Mouse (Mus musculus): ENCODE measurements around the gene Itga6. TPM values are rescaled to one million over a fixed set of nuclear protein-coding genes. Genes with fewer than 3 reads are reported as not detected.
A peak's percentile ranks its signal among the peaks of the same experiment; 100 is the strongest.

Itga6 gene
- polyA plus RNA-seq, 1 experiment from 2014 or later: 59.5 TPM

DNA sequence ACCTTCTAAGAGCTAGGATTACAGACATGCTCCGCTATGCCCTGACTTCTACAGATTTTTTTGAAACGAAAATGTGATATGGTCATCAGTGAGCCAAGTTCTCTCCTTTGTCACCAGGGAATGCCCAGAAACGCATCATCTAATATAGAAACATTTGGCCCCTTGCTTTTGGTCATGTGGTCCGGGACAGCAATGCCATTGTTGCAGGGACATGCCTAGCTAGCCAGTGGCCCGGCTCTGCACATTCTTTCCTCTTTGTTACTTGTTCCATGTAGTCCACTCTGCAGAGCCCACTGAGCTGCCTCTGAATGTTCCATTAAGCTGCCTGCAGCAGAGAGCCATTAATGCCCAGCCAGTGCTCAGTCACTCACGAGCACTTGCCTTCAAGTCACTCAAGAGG, 34.6 kb downstream of the Itga6 start:
- no peak overlapping the region for H3K27ac ChIP-seq (ENCODE audit: low read depth, low read length)
- 61% methylated on average over 6 of the region's 6 CpGs for WGBS
- no peak overlapping the region for H3K4me2 ChIP-seq (ENCODE audit: low read depth, low read length, severe bottlenecking)
- no peaks in the 10 kb centered on the region; the same call in 1 of the 2 replicates for H3K4me1 ChIP-seq (replicated peaks; ENCODE audit: control insufficient read depth, insufficient read depth, low read length)
- no peak overlapping the region for H3K9ac ChIP-seq (ENCODE audit: low read length)
- H3K27me3 ChIP-seq (ENCODE audit: control insufficient read depth, insufficient read depth, low read length): no peaks in the 10 kb centered on the region
- no peaks in the 10 kb centered on the region for H3K36me3 ChIP-seq (ENCODE audit: control insufficient read depth, insufficient read depth, low read length)
- no peaks in the 10 kb centered on the region for H3K9me3 ChIP-seq (ENCODE audit: control insufficient read depth, low read length)
- ATAC-seq (replicated peaks; ENCODE audit: low FRiP score) (no peak), DNase-seq (ENCODE audit: low spot score) (no peak)
- H3K4me3 ChIP-seq (ENCODE audit: low read depth, low read length): no peak overlapping the region

DNA sequence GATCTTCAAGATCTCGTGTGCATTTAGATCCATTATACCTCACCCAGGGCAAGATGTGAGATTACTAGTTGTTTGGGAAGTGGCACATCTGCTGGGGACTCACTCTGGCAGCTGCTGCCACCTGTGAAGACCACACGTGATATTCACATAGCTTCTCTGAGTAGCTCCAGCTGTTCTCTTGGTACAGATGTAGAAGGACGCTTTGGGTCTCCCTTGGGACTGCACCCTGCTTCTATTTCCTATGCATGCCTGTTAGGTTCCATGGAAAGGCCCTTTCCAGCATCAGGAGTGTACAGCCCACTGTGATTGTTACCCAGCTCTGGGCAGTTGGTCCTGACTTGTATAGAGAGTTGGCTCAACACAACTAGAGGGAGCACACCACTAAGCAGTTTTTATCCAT, 39.8 kb downstream of the Itga6 start:
- Histone ChIP-seq H3K36me3 (ENCODE audit: control insufficient read depth, insufficient read depth, low read length) (no peaks in the 10 kb centered on the region), H3K4me3 (ENCODE audit: low read depth, low read length) (no peak overlapping the region), H3K27me3 (ENCODE audit: control insufficient read depth, insufficient read depth, low read length) (no peaks in the 10 kb centered on the region), H3K4me1 (replicated peaks; ENCODE audit: control insufficient read depth, insufficient read depth, low read length) (peaks cover 7% of the 10 kb centered on the region; the same call in 1 of the 2 replicates), H3K27ac (ENCODE audit: low read depth, low read length) (no peak overlapping the region), H3K9ac (ENCODE audit: low read length) (no peak overlapping the region), H3K4me2 (ENCODE audit: low read depth, low read length, severe bottlenecking) (no peak overlapping the region), H3K9me3 (ENCODE audit: control insufficient read depth, low read length) (no peaks in the 10 kb centered on the region)
- no peak for DNase-seq (ENCODE audit: low spot score)
- no peak for ATAC-seq (replicated peaks; ENCODE audit: low FRiP score)
- WGBS: 86% methylated on average over 3 of the region's 3 CpGs

DNA sequence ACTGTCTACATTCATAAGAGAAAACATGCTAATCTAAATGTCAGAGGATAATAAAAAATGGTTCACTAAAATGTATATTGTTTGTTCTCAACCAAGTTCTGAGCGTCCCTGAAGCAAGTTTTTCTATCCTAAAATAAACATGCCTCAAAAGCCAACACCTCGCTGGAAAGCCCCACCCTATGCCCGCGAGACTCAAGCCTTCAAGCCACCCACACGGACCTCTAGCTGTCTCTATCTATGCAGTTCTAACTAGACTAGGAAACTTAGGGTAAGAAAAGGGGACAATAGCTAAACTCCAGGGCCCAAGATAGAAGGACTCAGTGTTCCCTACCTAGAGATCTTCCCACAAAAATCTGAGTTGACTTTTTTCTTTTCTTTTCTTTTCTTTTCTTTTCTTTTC, 40.6 kb downstream of the Itga6 start:
- no peaks in the 10 kb centered on the region for H3K36me3 ChIP-seq (ENCODE audit: control insufficient read depth, insufficient read depth, low read length)
- H3K4me1 ChIP-seq (replicated peaks; ENCODE audit: control insufficient read depth, insufficient read depth, low read length): peaks cover 7% of the 10 kb centered on the region; the same call in 1 of the 2 replicates
- no peak overlapping the region for H3K4me2 ChIP-seq (ENCODE audit: low read depth, low read length, severe bottlenecking)
- ATAC-seq (replicated peaks; ENCODE audit: low FRiP score) (no peak), DNase-seq (ENCODE audit: low spot score) (no peak)
- H3K9ac ChIP-seq (ENCODE audit: low read length): no peak overlapping the region
- no peaks in the 10 kb centered on the region for H3K27me3 ChIP-seq (ENCODE audit: control insufficient read depth, insufficient read depth, low read length)
- H3K27ac ChIP-seq (ENCODE audit: low read depth, low read length): no peak overlapping the region
- no peaks in the 10 kb centered on the region for H3K9me3 ChIP-seq (ENCODE audit: control insufficient read depth, low read length)
- 50% methylated on average over 5 of the region's 5 CpGs for WGBS
- no peak overlapping the region for H3K4me3 ChIP-seq (ENCODE audit: low read depth, low read length)

DNA sequence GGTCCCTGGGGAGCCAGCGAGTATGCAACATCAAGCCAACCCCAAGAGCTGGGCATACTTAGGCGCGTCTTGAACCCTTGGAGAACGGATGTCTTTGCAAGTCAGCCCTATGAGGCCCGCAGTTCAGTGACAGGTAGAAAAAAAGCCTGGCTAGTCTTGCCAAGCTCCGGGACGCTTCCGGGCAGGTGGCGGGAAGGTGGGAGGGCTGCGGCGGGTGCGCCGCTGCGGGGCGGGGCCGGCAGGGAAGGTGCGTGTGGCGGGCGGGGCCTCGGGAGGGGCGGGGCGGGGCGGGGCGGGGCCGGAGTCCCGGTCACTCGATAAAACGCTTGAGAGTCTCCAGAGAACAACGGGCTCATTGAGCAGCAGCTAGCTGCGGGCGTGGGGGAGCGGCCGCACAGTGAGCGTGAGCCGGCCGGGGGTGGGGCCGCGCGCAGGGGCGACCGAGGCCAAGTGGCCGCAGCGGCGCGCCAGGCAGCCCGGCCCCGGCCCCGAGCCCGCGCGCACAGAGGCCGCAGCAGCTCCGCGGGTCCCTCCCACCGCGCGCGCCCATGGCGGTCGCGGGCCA, 41.3 kb downstream of the Itga6 start:
- ATAC-seq (replicated peaks; ENCODE audit: low FRiP score) (peak; percentile 94), DNase-seq (ENCODE audit: low spot score) (peak; percentile 90)
- Histone ChIP-seq H3K4me1 (replicated peaks; ENCODE audit: control insufficient read depth, insufficient read depth, low read length) (peaks cover 7% of the 10 kb centered on the region; the same call in 1 of the 2 replicates), H3K9ac (ENCODE audit: low read length) (peak overlapping the region; percentile 89), H3K9me3 (ENCODE audit: control insufficient read depth, low read length) (no peaks in the 10 kb centered on the region), H3K4me2 (ENCODE audit: low read depth, low read length, severe bottlenecking) (peak overlapping the region; percentile 94), H3K4me3 (ENCODE audit: low read depth, low read length) (peak overlapping the region; percentile 76), H3K27me3 (ENCODE audit: control insufficient read depth, insufficient read depth, low read length) (no peaks in the 10 kb centered on the region), H3K27ac (ENCODE audit: low read depth, low read length) (peak overlapping the region; percentile 74), H3K36me3 (ENCODE audit: control insufficient read depth, insufficient read depth, low read length) (no peaks in the 10 kb centered on the region)
- WGBS: under 1% methylated on average over 53 of the region's 61 CpGs

DNA sequence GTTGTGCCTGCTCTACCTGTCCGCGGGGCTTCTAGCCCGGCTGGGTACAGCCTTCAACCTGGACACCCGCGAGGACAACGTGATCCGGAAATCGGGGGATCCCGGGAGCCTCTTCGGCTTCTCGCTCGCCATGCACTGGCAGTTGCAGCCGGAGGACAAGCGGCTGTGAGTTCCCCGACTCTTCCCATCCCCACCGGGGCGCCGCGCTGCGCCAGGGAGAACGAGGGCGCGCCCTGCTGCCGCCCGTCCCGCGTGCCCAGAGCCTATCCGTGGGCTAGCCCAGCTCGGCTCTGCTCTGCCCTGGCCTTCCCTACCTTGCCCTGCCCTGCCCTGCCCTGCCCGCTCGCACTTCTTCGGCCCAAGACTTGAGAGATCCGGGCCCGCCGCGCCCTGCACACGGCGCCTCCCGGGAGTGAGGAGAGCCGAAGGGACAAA, 41.8 kb downstream of the Itga6 start:
- Histone ChIP-seq H3K9ac (ENCODE audit: low read length) (peak overlapping the region; percentile 89), H3K9me3 (ENCODE audit: control insufficient read depth, low read length) (no peaks in the 10 kb centered on the region), H3K4me3 (ENCODE audit: low read depth, low read length) (peak overlapping the region; percentile 76), H3K36me3 (ENCODE audit: control insufficient read depth, insufficient read depth, low read length) (no peaks in the 10 kb centered on the region), H3K4me1 (replicated peaks; ENCODE audit: control insufficient read depth, insufficient read depth, low read length) (peaks cover 7% of the 10 kb centered on the region; the same call in 1 of the 2 replicates), H3K27ac (ENCODE audit: low read depth, low read length) (peak overlapping the region; percentile 74), H3K4me2 (ENCODE audit: low read depth, low read length, severe bottlenecking) (peak overlapping the region; percentile 94), H3K27me3 (ENCODE audit: control insufficient read depth, insufficient read depth, low read length) (no peaks in the 10 kb centered on the region)
- no peak for DNase-seq (ENCODE audit: low spot score)
- peak; percentile 75 for ATAC-seq (replicated peaks; ENCODE audit: low FRiP score)
- WGBS: under 1% methylated on average over 39 of the region's 40 CpGs

DNA sequence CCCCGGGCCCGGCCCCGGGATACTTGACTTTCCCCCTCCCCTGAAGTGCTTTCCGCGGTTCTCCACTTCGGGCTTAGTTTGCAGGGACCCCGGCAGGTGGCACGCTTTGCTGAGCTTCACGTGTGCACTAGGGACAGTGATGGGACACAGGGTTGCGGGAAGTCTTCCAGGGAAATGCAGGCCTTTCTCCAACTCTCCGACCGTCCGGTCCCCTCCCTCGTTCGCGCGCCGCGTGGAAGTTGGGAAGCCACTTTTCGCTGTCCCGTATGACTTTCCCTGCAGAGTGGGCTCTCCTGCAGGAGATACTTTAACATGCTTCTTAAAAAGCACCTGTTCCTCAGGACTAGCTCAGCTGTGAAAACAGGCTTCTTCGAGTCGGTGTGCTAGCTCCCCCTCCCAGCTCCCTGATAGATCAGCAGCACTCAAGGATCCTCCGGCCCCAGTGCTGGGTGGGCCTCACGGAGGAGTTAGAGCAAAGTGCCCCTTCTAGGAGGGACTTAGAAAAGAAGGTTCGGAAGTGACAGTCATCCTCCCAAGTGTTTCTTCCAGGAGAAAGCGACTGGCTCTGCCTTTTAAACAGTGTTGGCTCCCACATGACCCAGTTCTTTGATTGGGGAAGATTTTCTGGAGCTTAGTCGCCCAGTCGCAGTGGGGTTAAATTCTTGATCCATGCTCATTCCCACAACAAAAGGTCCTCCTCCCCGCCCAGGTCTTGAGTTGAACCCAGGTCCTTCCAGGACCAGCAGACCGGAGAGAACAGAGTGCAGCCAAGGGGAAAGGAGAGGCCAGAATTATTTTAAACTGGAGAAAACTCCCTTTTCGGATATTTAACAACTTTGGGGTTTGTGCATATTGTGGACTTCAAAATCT, 42.4 kb downstream of the Itga6 start:
- no peaks in the 10 kb centered on the region for H3K36me3 ChIP-seq (ENCODE audit: control insufficient read depth, insufficient read depth, low read length)
- 1% methylated on average over 32 of the region's 32 CpGs for WGBS
- DNase-seq (ENCODE audit: low spot score) (peak; percentile 57), ATAC-seq (replicated peaks; ENCODE audit: low FRiP score) (peak; percentile 29; the same call in 1 of the 2 replicates)
- peak overlapping the region; percentile 89 for H3K9ac ChIP-seq (ENCODE audit: low read length)
- peak overlapping the region; percentile 74; the same call in 1 of the 2 replicates for H3K27ac ChIP-seq (ENCODE audit: low read depth, low read length)
- no peaks in the 10 kb centered on the region for H3K27me3 ChIP-seq (ENCODE audit: control insufficient read depth, insufficient read depth, low read length)
- peak overlapping the region; percentile 94 for H3K4me2 ChIP-seq (ENCODE audit: low read depth, low read length, severe bottlenecking)
- no peaks in the 10 kb centered on the region for H3K9me3 ChIP-seq (ENCODE audit: control insufficient read depth, low read length)
- peak overlapping the region; percentile 76 for H3K4me3 ChIP-seq (ENCODE audit: low read depth, low read length)
- H3K4me1 ChIP-seq (replicated peaks; ENCODE audit: control insufficient read depth, insufficient read depth, low read length): peaks cover 7% of the 10 kb centered on the region; the same call in 1 of the 2 replicates

DNA sequence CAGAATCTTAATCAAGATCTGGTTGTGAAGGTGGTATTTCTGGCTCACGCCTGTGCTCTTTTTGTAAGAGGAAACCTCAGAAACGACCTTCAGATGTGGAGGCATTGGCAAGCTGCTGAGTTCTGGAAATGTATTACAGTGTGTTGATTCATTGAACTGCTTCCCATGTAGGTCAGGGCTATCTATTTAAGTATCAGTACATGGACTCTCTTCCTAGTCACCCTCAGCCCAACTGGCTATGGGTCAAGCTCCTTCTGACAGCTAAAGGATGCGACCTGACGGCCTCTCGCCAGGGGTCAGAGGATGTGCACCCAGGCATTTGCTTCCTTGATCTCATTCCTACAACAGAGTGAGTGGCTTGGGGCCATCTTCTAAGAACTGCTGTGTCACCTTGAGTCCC, 45.3 kb downstream of the Itga6 start:
- no peaks in the 10 kb centered on the region for H3K36me3 ChIP-seq (ENCODE audit: control insufficient read depth, insufficient read depth, low read length)
- H3K9ac ChIP-seq (ENCODE audit: low read length): no peak overlapping the region
- peaks cover 11% of the 10 kb centered on the region; the same call in 1 of the 2 replicates for H3K4me1 ChIP-seq (replicated peaks; ENCODE audit: control insufficient read depth, insufficient read depth, low read length)
- H3K27ac ChIP-seq (ENCODE audit: low read depth, low read length): no peak overlapping the region
- no peak overlapping the region for H3K4me2 ChIP-seq (ENCODE audit: low read depth, low read length, severe bottlenecking)
- WGBS: 87% methylated on average over 5 of the region's 5 CpGs
- H3K9me3 ChIP-seq (ENCODE audit: control insufficient read depth, low read length): no peaks in the 10 kb centered on the region
- ATAC-seq (replicated peaks; ENCODE audit: low FRiP score) (no peak), DNase-seq (ENCODE audit: low spot score) (no peak)
- H3K4me3 ChIP-seq (ENCODE audit: low read depth, low read length): no peak overlapping the region
- H3K27me3 ChIP-seq (ENCODE audit: control insufficient read depth, insufficient read depth, low read length): no peaks in the 10 kb centered on the region

DNA sequence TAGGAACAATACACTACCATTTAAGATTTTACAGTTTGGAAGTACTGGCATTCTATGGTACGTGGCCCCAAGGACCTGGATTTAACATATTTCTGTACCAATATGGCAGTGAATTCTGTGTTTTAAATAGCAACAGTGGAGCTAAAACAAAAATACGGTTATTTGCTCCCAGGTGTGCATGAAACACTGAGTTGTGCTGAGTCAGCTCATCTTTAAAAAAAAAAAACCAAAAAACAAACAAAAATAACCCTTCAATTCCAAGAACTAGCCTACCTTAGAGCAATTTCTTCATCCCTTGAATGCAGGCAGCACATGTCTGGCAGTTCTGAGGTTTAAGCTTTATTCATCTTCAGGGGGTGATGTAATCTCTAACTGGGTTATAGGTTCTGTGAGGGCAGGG, 45.8 kb downstream of the Itga6 start:
- peaks cover 11% of the 10 kb centered on the region; the same call in 1 of the 2 replicates for H3K4me1 ChIP-seq (replicated peaks; ENCODE audit: control insufficient read depth, insufficient read depth, low read length)
- H3K9ac ChIP-seq (ENCODE audit: low read length): no peak overlapping the region
- no peak overlapping the region for H3K4me2 ChIP-seq (ENCODE audit: low read depth, low read length, severe bottlenecking)
- DNase-seq (ENCODE audit: low spot score) (no peak), ATAC-seq (replicated peaks; ENCODE audit: low FRiP score) (no peak)
- no peaks in the 10 kb centered on the region for H3K36me3 ChIP-seq (ENCODE audit: control insufficient read depth, insufficient read depth, low read length)
- WGBS: 96% methylated on average over 2 of the region's 2 CpGs
- H3K9me3 ChIP-seq (ENCODE audit: control insufficient read depth, low read length): no peaks in the 10 kb centered on the region
- no peak overlapping the region for H3K4me3 ChIP-seq (ENCODE audit: low read depth, low read length)
- H3K27me3 ChIP-seq (ENCODE audit: control insufficient read depth, insufficient read depth, low read length): no peaks in the 10 kb centered on the region
- H3K27ac ChIP-seq (ENCODE audit: low read depth, low read length): no peak overlapping the region
